Mouse (Mus musculus) CD8-positive naive resting alpha-beta T cell, adult 2 months (primary cell): ENCODE measurements around the gene Olfr69.
"Not testable (repeated sequence)": the region's sequence is repeated elsewhere in the genome, so short reads cannot be mapped to it uniquely, and the experiment has no call there.

Experiments
- DNase-seq, 2 experiments: peaks; one replicate each; pipeline ENCODE4 v3.0.0; 2022; ENCODE audit warnings: low read depth in 2 of 2, low spot score in 2 of 2

Olfr69 gene

GRCm38 (mm10) chr7:103771494-103771893 is at the start of gene Olfr69:
Gene Olfr69, minus strand, starts transcription at chr7:103771594.
- no peak for DNase-seq

GRCm38 (mm10) chr7:103815085-103815484 is 43.7 kb upstream of the Olfr69 start:
- DNase-seq = not testable (repeated sequence)

GRCm38 (mm10) chr7:103813766-103814165 is 42.4 kb upstream of the Olfr69 start, which contains the start of gene Hbb-bt:
Gene Hbb-bt, minus strand, starts transcription at chr7:103813996.
- DNase-seq = no peak

- DNase-seq = not testable (repeated sequence)
Observed at GRCm38 (mm10) chr7:103813152-103813551, 41.8 kb upstream of the Olfr69 start.

- DNase-seq = no peak
Observed at GRCm38 (mm10) chr7:103812174-103812573, 40.8 kb upstream of the Olfr69 start.

GRCm38 (mm10) chr7:103811223-103811845 is 39.9 kb upstream of the Olfr69 start:
- no peak for DNase-seq

- DNase-seq = no peak
Observed at GRCm38 (mm10) chr7:103810746-103811145, 39.4 kb upstream of the Olfr69 start.

- DNase-seq = no peak
Observed at GRCm38 (mm10) chr7:103810296-103810695, 38.9 kb upstream of the Olfr69 start.

- no peak for DNase-seq
Observed at GRCm38 (mm10) chr7:103809801-103810155, 38.4 kb upstream of the Olfr69 start.

- no peak for DNase-seq
Observed at GRCm38 (mm10) chr7:103808971-103809800, 37.8 kb upstream of the Olfr69 start.

- not testable (repeated sequence) for DNase-seq
Observed at GRCm38 (mm10) chr7:103808120-103808519, 36.7 kb upstream of the Olfr69 start.

- DNase-seq = peak in 1 of 2 experiments; percentile 0
Observed at GRCm38 (mm10) chr7:103806856-103807255, 35.5 kb upstream of the Olfr69 start.

- no peak for DNase-seq
Observed at GRCm38 (mm10) chr7:103792669-103793388, 21.4 kb upstream of the Olfr69 start.

GRCm38 (mm10) chr7:103791721-103792120 is 20.3 kb upstream of the Olfr69 start, which contains the start of gene Olfr67:
Gene Olfr67, minus strand, starts transcription at chr7:103791821.
- no peak for DNase-seq

- DNase-seq = no peak
Observed at GRCm38 (mm10) chr7:103779598-103779997, 8.2 kb upstream of the Olfr69 start, which contains the start of gene Olfr68. Gene Olfr68, minus strand, starts transcription at chr7:103779698.

- DNase-seq = not testable (repeated sequence)
Observed at GRCm38 (mm10) chr7:103777652-103778051, 6.3 kb upstream of the Olfr69 start.

GRCm38 (mm10) chr7:103767687-103768086 is 3.7 kb downstream of the Olfr69 start:
- DNase-seq = not testable (repeated sequence)

GRCm38 (mm10) chr7:103762212-103762611 is 9.2 kb downstream of the Olfr69 start:
- not testable (repeated sequence) for DNase-seq

- no peak for DNase-seq
Observed at GRCm38 (mm10) chr7:103757233-103757632, 14.2 kb downstream of the Olfr69 start, which contains the start of gene Olfr630. Gene Olfr630, minus strand, starts transcription at chr7:103757333.

GRCm38 (mm10) chr7:103744843-103745242 is 26.6 kb downstream of the Olfr69 start, which contains the start of gene Olfr629:
Gene Olfr629, minus strand, starts transcription at chr7:103744943.
- DNase-seq = no peak

GRCm38 (mm10) chr7:103730074-103730473 is 41.3 kb downstream of the Olfr69 start, which contains the start of gene Olfr628:
Gene Olfr628, plus strand, starts transcription at chr7:103730374.
- DNase-seq = no peak
